Mouse (Mus musculus): Measurements from ENCODE around the gene Sar1a. TPM values are rescaled to one million over a fixed set of nuclear protein-coding genes. Genes with fewer than 3 reads are reported as not detected.

Gene Sar1a
- polyA plus RNA-seq, 1 experiment from 2014 or later, result 62.1 TPM

DNA sequence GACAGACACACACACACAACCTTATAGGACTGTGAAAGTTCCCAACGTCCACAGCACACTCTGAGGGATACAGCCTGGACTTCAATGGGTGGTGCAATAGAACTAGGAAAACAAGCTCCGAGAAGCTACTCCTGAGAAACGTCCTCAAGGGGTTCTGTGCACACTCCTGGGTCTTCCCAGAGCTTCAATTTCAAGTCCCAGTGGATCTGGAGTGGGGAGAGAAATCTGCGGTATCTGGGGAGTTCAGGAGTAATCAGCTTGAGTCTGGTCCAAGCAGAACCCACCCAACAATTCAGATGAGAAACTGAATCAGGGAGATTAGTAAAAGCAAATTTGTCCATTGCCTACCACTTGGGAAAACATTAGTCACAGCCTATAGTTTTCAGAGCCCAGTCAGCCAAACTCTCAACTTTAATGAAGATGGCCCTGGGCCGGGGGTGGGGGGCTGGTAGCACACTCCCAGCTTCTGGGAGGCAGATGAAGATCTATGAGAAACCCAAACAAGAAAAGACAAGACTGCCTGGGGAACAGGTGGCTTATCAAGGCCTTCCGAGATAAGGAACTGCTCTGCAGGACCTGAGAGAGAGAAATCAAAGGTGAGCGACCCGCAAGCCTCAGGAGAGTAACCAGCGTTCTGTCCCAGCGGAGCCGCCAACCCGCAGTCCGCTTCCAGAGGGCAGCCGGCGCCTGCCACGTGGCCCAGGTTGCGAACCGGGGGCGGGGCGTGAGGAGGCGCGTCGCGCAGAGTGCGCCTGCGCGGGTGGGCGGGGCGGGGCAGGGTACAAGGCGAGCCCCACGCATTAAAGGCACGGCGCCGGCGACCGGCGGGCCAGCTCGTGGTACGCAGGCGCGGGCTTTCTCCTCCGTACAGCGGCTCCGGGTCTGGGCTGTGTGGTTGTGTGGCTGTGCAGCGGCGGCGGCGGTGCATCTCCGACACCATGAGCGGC lies 32.0 kb upstream of the Sar1a start, which contains the start of gene Ppa1:
Ppa1 (plus strand) TSS at position 763 of the 947 bp plus-strand sequence.
- TF ChIP-seq EP300 (IDR thresholded peaks at IDR 0.05; ENCODE audit: low read depth) (no peak), CTCF (IDR thresholded peaks at IDR 0.05; ENCODE audit: low read depth) (no peak)
- peaks cover 2% of the 10 kb centered on the region; the same call in 1 of the 2 replicates for H3K36me3 ChIP-seq (replicated peaks; ENCODE audit: insufficient read depth, low read length)
- H3K4me3 ChIP-seq (ENCODE audit: low read depth, low read length), result peak within 1 kb of the TSS; percentile 84
- H3K4me2 ChIP-seq (ENCODE audit: low read depth, low read length), result peak within 1 kb of the TSS; percentile 93
- WGBS (ENCODE audit: insufficient replicate concordance), result 3% methylated on average over 35 of the region's 50 CpGs
- ATAC-seq (peak; percentile 87), DNase-seq (peak; percentile 94)
- no peaks in the 10 kb centered on the region for H3K9me3 ChIP-seq (ENCODE audit: low read length)
- peak within 1 kb of the TSS; percentile 85 for H3K9ac ChIP-seq (replicated peaks)
- peak within 1 kb of the TSS; percentile 91 for H3K27ac ChIP-seq (ENCODE audit: low read depth)
- H3K27me3 ChIP-seq (ENCODE audit: insufficient read depth, low read length), result no peaks in the 10 kb centered on the region
- peaks cover 17% of the 10 kb centered on the region for H3K4me1 ChIP-seq (ENCODE audit: insufficient read depth)

DNA sequence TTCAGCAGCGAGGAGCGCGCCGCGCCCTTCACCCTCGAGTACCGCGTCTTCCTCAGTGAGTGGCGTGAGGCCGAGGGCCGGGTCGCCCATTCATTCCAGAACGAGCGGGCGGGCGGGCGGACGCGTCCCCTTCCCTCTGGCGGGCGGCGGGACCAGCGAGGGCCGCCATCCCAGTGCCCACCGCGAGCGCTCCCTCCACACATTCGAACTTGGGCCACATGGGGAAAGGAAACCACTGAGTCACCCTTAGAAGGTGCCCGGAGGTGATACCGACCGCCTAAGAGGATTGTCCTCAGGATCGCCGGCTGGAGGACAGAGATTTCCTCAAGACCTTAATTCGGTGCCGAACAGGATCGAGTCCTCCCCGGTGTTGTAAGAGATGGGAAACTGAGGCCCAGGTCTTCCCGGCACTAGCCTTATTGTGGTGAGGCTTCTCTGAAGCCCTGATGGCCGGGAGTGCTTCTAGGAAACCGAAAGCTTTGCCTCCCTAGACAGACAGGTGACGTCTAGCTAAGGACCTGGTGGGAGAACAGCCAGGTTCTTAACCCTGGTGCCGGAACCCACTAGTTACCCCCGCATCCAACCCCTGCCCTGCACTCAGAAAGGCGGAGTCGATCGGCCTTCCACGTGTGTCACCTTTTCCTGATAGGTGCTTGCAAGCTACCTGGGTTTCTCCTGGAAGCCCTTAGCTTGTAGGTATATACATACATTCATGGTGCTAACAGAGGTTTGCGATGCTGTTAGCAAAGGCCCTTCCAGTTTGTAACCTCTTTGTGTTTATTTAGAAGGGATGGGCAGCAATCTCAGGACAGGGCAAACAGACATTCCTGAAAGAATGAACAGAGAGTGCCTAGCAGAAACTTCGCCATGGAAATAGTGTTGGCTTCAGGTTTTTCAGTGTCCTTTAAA lies 31.1 kb upstream of the Sar1a start:
- 2% methylated on average over 48 of the region's 49 CpGs for WGBS (ENCODE audit: insufficient replicate concordance)
- peak overlapping the region; percentile 85 for H3K9ac ChIP-seq (replicated peaks)
- H3K27ac ChIP-seq (ENCODE audit: low read depth), result peak overlapping the region; percentile 82
- H3K9me3 ChIP-seq (ENCODE audit: low read length), result no peaks in the 10 kb centered on the region
- H3K36me3 ChIP-seq (replicated peaks; ENCODE audit: insufficient read depth, low read length), result peaks cover 7% of the 10 kb centered on the region; the same call in 1 of the 2 replicates
- H3K27me3 ChIP-seq (ENCODE audit: insufficient read depth, low read length), result no peaks in the 10 kb centered on the region
- TF ChIP-seq CTCF (IDR thresholded peaks at IDR 0.05; ENCODE audit: low read depth), result no peak
- peak; percentile 68; the same call in 1 of the 2 replicates for TF ChIP-seq EP300 (IDR thresholded peaks at IDR 0.05; ENCODE audit: low read depth)
- H3K4me2 ChIP-seq (ENCODE audit: low read depth, low read length), result peak overlapping the region; percentile 93
- H3K4me3 ChIP-seq (ENCODE audit: low read depth, low read length), result peak overlapping the region; percentile 84
- ATAC-seq (peak; percentile 75), DNase-seq (peak; percentile 33)
- peaks cover 17% of the 10 kb centered on the region for H3K4me1 ChIP-seq (ENCODE audit: insufficient read depth)

DNA sequence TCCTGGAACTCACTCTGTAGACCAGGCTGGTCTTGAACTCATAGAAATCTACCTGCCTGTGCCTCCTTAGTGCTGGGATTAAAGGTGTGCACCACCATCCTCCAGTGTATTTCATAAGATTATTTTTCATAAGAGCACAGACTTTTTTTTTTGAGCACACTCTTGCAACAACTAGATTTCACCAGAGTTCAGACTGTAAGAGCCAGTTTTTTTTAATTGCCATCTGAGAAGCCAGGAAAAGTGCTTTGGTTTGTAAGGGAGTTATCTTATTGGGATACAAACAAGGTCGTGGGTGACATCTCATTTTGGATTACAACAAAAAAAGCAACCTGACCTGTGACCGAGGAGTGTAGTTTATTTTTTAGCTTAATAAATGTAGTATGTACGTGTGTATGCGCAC lies 26.0 kb upstream of the Sar1a start:
- peaks cover 7% of the 10 kb centered on the region; the same call in 1 of the 2 replicates for H3K36me3 ChIP-seq (replicated peaks; ENCODE audit: insufficient read depth, low read length)
- no peaks in the 10 kb centered on the region for H3K9me3 ChIP-seq (ENCODE audit: low read length)
- no peaks in the 10 kb centered on the region for H3K27me3 ChIP-seq (ENCODE audit: insufficient read depth, low read length)
- TF ChIP-seq EP300 (IDR thresholded peaks at IDR 0.05; ENCODE audit: low read depth), result no peak
- no peak for TF ChIP-seq CTCF (IDR thresholded peaks at IDR 0.05; ENCODE audit: low read depth)
- H3K27ac ChIP-seq (ENCODE audit: low read depth), result no peak overlapping the region
- peaks cover 8% of the 10 kb centered on the region for H3K4me1 ChIP-seq (ENCODE audit: insufficient read depth)
- H3K4me2 ChIP-seq (ENCODE audit: low read depth, low read length), result no peak overlapping the region
- no peak overlapping the region for H3K4me3 ChIP-seq (ENCODE audit: low read depth, low read length)
- ATAC-seq (no peak), DNase-seq (no peak)
- 81% methylated on average over 4 of the region's 4 CpGs for WGBS (ENCODE audit: insufficient replicate concordance)
- H3K9ac ChIP-seq (replicated peaks), result no peak overlapping the region

DNA sequence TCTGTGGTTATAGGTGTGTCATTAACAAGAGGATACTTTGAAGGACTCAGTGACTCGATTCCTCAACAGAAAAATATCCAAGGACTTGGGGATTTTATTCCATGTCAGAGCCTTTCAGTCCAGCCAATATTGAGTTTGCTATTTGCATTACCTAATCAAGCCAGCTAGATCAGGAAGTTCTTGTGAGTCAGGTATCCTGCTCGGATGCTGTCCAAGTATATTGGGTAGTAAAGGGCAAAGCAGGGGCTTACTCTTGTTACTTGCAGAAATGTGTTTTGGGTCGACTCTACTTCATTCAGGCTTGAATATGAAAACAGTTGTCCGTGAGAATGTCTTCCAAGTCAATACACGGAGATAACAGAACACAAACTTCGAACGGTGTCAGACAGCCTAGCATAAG lies 25.4 kb upstream of the Sar1a start:
- H3K9ac ChIP-seq (replicated peaks), result no peak overlapping the region
- 79% methylated on average over 7 of the region's 7 CpGs for WGBS (ENCODE audit: insufficient replicate concordance)
- H3K4me3 ChIP-seq (ENCODE audit: low read depth, low read length), result no peak overlapping the region
- peaks cover 5% of the 10 kb centered on the region; the same call in 1 of the 2 replicates for H3K4me1 ChIP-seq (ENCODE audit: insufficient read depth)
- H3K36me3 ChIP-seq (replicated peaks; ENCODE audit: insufficient read depth, low read length), result peaks cover 12% of the 10 kb centered on the region; the same call in 1 of the 2 replicates
- H3K27me3 ChIP-seq (ENCODE audit: insufficient read depth, low read length), result no peaks in the 10 kb centered on the region
- H3K4me2 ChIP-seq (ENCODE audit: low read depth, low read length), result no peak overlapping the region
- no peaks in the 10 kb centered on the region for H3K9me3 ChIP-seq (ENCODE audit: low read length)
- ATAC-seq (no peak), DNase-seq (no peak)
- TF ChIP-seq CTCF (IDR thresholded peaks at IDR 0.05; ENCODE audit: low read depth) (no peak), EP300 (IDR thresholded peaks at IDR 0.05; ENCODE audit: low read depth) (no peak)
- H3K27ac ChIP-seq (ENCODE audit: low read depth), result no peak overlapping the region

DNA sequence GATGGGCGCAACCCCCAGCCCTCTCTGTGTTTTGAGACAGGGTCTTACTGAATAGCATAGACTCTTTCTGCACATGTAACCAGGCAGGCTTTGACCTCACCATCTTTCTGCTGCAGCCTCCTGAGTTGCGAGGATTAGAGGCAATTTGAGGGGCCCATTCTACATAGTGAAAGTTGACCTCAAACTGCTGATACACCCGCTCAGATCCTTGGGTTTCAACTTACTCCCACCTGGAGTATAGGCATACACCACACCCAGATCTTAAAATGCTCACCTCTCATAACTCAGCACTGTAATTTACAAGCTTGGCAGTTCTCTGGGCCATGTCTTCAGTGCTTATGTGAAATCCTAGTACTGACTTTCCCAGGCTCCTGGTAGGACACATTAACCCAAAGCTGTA lies 24.9 kb upstream of the Sar1a start:
- Histone ChIP-seq H3K27me3 (ENCODE audit: insufficient read depth, low read length) (no peaks in the 10 kb centered on the region), H3K36me3 (replicated peaks; ENCODE audit: insufficient read depth, low read length) (peaks cover 12% of the 10 kb centered on the region), H3K4me2 (ENCODE audit: low read depth, low read length) (no peak overlapping the region), H3K9ac (replicated peaks) (no peak overlapping the region), H3K4me3 (ENCODE audit: low read depth, low read length) (no peak overlapping the region), H3K4me1 (ENCODE audit: insufficient read depth) (0 out of 2 replicates have a peak, but pooled peaks cover 3% of the 10 kb centered on the region), H3K27ac (ENCODE audit: low read depth) (no peak overlapping the region), H3K9me3 (ENCODE audit: low read length) (no peaks in the 10 kb centered on the region)
- WGBS (ENCODE audit: insufficient replicate concordance), result 87% methylated on average over 3 of the region's 3 CpGs
- DNase-seq, result no peak
- no peak for ATAC-seq
- TF ChIP-seq EP300 (IDR thresholded peaks at IDR 0.05; ENCODE audit: low read depth) (no peak), CTCF (IDR thresholded peaks at IDR 0.05; ENCODE audit: low read depth) (no peak)

Data from liver, postnatal 0 days (tissue).